Comparison of ENCODE assay signal across 24 mouse cellular contexts in the genomic region with DNA sequence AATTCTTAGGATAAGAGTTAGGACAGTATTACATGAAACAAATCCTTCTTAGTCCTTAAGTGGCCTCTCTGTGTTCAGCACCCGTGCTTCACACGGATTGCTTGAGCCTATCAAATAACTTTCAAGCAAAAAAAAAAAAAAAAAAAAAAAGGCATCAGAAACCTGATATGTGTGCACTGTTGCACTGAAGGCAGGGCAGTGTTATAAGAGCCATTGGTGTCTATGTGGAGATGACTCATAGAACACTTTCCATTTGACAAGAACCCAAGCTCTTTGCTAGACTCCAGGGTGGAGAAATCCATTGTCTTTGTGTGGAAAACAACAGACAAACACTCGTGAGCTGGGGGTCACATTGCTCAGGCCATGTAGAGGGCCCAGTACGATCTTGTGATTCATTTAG. TPM values are rescaled to one million over a fixed set of nuclear protein-coding genes. Genes with fewer than 3 reads are reported as not detected.
DNase-seq lines count a peak whose midpoint lies in the region; ATAC-seq and TF ChIP-seq lines count a peak whose summit lies in the region.
"Had no signal": no experiment of that assay in that cellular context is flagged by ENCODE, and none has a peak within 500 bp of the region (broad histone marks: within the 10 kb centered on the region; RNA-seq: fewer than 3 reads in every experiment).

No protein-coding gene starts in this region.

- H3K4me1 ChIP-seq in ES-E14 (ENCODE audit: control insufficient read depth in 2 of 2, insufficient read depth in 2 of 2, low read length in 2 of 2, poor library complexity in 1 of 2): no peaks in the 10 kb centered on the region
- H3K4me1 ChIP-seq: embryonic facial prominence, embryonic 15.5 days; forebrain, embryonic 12.5 days; hindbrain, embryonic 10.5 days; limb, embryonic 13.5 days; liver, embryonic 13.5 days; midbrain, embryonic 13.5 days had no signal

- in situ Hi-C loops in ES-E14 (cut with MboI; ENCODE audit: low sequenced_read_pairs in 2 of 2, unreplicated experiment in 2 of 2): no loop called here

- no peak overlapping the region for H3K4me3 ChIP-seq in ES-E14 (ENCODE audit: insufficient read depth in 1 of 2, low read depth in 1 of 2, low read length in 2 of 2, poor library complexity in 1 of 2, severe bottlenecking in 1 of 2)
- H3K4me3 ChIP-seq: embryonic facial prominence, embryonic 15.5 days; forebrain, embryonic 12.5 days; heart, adult 2 months; heart, embryonic 15.5 days; hindbrain, embryonic 10.5 days; limb, embryonic 13.5 days; liver, embryonic 13.5 days; lung, embryonic 15.5 days; midbrain, embryonic 13.5 days had no signal

- no peaks in the 10 kb centered on the region for H3K36me3 ChIP-seq in ES-E14 (ENCODE audit: control insufficient read depth, insufficient read depth, low read length, poor library complexity, severe bottlenecking)
- H3K36me3 ChIP-seq: embryonic facial prominence, embryonic 15.5 days; forebrain, embryonic 12.5 days; G1E; heart, embryonic 15.5 days; hindbrain, embryonic 10.5 days; liver, embryonic 13.5 days; lung, embryonic 15.5 days; midbrain, embryonic 13.5 days had no signal

- H3K9ac ChIP-seq in ES-E14 (ENCODE audit: insufficient read depth, low read depth, low read length, poor library complexity, severe bottlenecking): no peak overlapping the region
- H3K9ac ChIP-seq: embryonic facial prominence, embryonic 15.5 days; forebrain, embryonic 12.5 days; heart, embryonic 15.5 days; limb, embryonic 13.5 days; liver, embryonic 13.5 days; lung, embryonic 15.5 days; midbrain, embryonic 13.5 days had no signal

- no peak overlapping the region for H3K27ac ChIP-seq in ES-E14 (ENCODE audit: insufficient read depth, low read depth, low read length, poor library complexity, severe bottlenecking)
- H3K27ac ChIP-seq: embryonic facial prominence, embryonic 15.5 days; forebrain, embryonic 12.5 days; heart, adult 2 months; heart, embryonic 15.5 days; hindbrain, embryonic 10.5 days; limb, embryonic 13.5 days; liver, embryonic 13.5 days; lung, embryonic 15.5 days; midbrain, embryonic 13.5 days; stomach, postnatal 0 days had no signal

- H3K9me3 ChIP-seq in ES-E14 (ENCODE audit: control insufficient read depth, insufficient read depth, low read depth, low read length): no peaks in the 10 kb centered on the region
- H3K9me3 ChIP-seq: embryonic facial prominence, embryonic 15.5 days; forebrain, embryonic 12.5 days; G1E; heart, embryonic 15.5 days; hindbrain, embryonic 10.5 days; limb, embryonic 13.5 days; liver, embryonic 13.5 days; lung, embryonic 15.5 days; midbrain, embryonic 13.5 days had no signal

- ATAC-seq in CD4-positive, CD25-positive, alpha-beta regulatory T cell, adult 4 months: no peak
- ATAC-seq: midbrain, embryonic 13.5 days had no signal

- peak; percentile 70 for DNase-seq in heart, adult 11 months
- DNase-seq in heart, postnatal 4 days: no peak
- peak; percentile 35 for DNase-seq in 3134 (ENCODE audit: extremely low read depth, insufficient read length, low spot score)
- no peak for DNase-seq in ES-E14 (ENCODE audit: low read depth, low spot score)
- peak; percentile 84 for DNase-seq in adipocyte (ENCODE audit: low spot score)
- DNase-seq in left cerebral cortex, adult 18-20 months (ENCODE audit: low spot score in 2 of 2): no peak
- DNase-seq in frontal cortex, adult 2 months (ENCODE audit: extremely low spot score in 1 of 2, low spot score in 1 of 2): no peak
- DNase-seq: adrenal gland, postnatal 14 days; cerebellum, adult 9-11 months; gastrocnemius, postnatal 10 days; heart, adult 2 months; kidney, adult 18-20 months; kidney, postnatal 36 days; liver, embryonic 13.5 days had no signal

TF ChIP-seq in ES-E14, 5 proteins besides CTCF, POLR2A, EP300 and RAD21:
- TF ChIP-seq ZNF384 (IDR thresholded peaks at IDR 0.05; ENCODE audit: low read depth, low read length) (peak; percentile 68; the same call in 1 of the 2 replicates), CHD2 (IDR thresholded peaks at IDR 0.05; ENCODE audit: low read depth, low read length) (no peak), MAFK (IDR thresholded peaks at IDR 0.05; ENCODE audit: insufficient read depth, low read depth, low read length) (no peak)

RNA-seq across cellular contexts. Expression of a gene that starts 58.7 kb away (rescaled TPM):
- 100 to 1,000 TPM; 127 to 136 TPM for total RNA-seq in heart, postnatal 4 days (2021)
- 36.5 and 59.5 TPM in 2 replicates for total RNA-seq in ES-E14 (2012; rRNA removed)
- 10 to 100 TPM; 23.5 to 48.7 TPM for polyA plus RNA-seq in CD4-positive, CD25-positive, alpha-beta regulatory T cell, adult 4 months (2017; shearing (Covaris generic))
- 100 to 1,000 TPM; 355 to 366 TPM for total RNA-seq in left cerebral cortex, adult 18-20 months (2021)
- 80.7 and 83.5 TPM in 2 replicates for polyA plus RNA-seq in frontal cortex, adult 2 months (2012; rRNA removed)

Comparison
In these comparisons a context has a peak if more than half of its experiments do, and no peak if none do; other contexts are left out.
1. DNase-seq: peak in heart, adult 11 months (single experiment), 3134 (single experiment) and adipocyte (single experiment); none in heart, postnatal 4 days (single experiment), ES-E14 (single experiment), left cerebral cortex, adult 18-20 months (0 of 2) and frontal cortex, adult 2 months (0 of 2).